Mouse (Mus musculus) cerebellum, adult 18-20 months (tissue): ENCODE measurements around the gene Lrif1.
"Not testable (repeated sequence)": the region's sequence is repeated elsewhere in the genome, so short reads cannot be mapped to it uniquely, and the experiment has no call there.

Experiments
- DNase-seq, 2 experiments: peaks; one replicate each; pipeline ENCODE4 v3.0.0; 2021

Lrif1 gene

DNA sequence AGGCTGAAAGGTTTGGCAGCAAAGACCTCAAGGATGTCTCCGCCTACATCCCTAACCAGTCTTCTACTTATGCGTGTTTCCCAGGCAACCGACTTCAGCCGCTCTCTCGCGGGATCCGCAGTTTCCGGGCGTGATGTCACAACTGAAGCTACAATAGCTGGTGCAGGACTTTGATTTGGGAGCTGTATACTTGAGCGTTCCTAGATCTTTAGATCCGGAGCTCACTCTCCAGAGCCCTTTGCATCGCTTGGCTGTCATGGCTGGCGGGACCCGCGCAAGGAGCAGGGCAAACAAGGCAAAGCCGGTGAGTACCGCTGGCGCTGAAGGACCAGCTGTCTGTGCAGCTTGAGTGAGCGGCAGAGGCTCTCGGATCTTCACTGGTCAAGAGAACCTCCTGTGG lies at the start of gene Lrif1:
TSS of gene Lrif1 (plus strand) at position 158 of the 400 bp plus-strand sequence.
- DNase-seq = peak; percentile 77 to 86

DNA sequence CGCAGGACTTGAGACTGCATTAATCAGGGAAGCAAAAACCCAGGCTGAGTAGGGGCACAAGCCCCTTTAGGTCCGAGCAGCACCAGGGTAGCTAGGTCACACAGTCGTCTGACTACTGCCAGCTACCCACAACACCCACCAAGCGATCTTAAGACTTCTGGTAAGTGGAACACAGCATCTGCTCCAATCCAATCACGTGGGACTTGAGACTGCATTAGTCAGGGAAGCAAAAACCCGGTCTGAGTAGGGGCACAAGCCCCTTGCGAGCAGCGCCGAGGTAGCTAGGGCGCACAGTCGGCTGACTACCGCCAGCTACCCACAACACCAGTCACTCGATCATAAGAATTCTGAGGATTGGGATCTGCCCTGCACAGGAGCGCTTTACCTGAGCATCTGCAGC lies 12.0 kb upstream of the Lrif1 start:
- DNase-seq = not testable (repeated sequence)

DNA sequence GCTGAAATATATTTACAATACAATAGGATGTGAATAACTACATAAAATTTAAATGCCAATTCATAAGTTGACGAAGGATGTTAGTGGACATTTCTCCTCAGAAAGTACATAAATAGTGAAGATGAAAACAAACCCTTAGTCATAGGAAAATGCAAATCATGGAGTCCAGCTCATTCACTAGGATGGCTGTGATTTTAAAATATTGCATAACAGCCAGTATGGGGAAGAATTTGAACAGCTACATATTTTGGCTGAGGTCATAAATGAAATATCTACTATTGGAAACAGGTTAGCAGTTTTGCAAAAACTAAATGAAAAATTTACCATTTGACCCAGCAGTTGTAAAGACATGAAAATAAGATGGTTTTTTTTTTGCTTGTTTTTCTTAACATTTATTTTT lies 594 bp downstream of the Lrif1 start:
- DNase-seq = no peak

DNA sequence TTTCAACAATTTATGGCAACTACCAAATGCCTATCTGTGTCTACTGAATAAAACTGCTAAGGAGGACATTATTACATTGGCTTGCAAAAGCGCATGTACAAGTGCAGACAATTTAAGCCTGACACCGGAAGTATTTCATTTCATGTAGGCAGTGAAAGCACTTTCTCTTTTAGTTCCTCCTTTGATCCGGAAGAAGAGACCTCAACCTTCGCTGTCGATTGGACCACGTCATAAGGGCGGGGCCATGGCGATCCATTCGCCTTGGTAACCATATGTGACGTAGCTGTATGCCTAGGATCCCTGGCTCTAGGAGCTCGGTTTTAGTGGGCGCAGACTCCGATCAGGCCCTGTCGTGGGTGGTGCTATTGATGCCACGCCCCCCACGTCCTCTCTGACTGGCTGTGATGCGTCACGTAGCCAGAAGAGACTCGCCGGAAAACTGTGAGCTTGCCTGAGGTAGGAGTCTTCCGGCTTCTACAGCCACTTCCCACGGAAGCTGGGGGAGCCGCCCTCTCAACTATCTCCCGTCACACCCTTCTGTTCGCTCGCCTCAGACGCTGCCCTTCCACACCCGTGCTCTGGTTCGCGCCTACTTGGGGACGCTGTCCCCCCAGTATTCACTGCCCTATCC lies 36.7 kb downstream of the Lrif1 start:
- peak; percentile 92 to 98 for DNase-seq

DNA sequence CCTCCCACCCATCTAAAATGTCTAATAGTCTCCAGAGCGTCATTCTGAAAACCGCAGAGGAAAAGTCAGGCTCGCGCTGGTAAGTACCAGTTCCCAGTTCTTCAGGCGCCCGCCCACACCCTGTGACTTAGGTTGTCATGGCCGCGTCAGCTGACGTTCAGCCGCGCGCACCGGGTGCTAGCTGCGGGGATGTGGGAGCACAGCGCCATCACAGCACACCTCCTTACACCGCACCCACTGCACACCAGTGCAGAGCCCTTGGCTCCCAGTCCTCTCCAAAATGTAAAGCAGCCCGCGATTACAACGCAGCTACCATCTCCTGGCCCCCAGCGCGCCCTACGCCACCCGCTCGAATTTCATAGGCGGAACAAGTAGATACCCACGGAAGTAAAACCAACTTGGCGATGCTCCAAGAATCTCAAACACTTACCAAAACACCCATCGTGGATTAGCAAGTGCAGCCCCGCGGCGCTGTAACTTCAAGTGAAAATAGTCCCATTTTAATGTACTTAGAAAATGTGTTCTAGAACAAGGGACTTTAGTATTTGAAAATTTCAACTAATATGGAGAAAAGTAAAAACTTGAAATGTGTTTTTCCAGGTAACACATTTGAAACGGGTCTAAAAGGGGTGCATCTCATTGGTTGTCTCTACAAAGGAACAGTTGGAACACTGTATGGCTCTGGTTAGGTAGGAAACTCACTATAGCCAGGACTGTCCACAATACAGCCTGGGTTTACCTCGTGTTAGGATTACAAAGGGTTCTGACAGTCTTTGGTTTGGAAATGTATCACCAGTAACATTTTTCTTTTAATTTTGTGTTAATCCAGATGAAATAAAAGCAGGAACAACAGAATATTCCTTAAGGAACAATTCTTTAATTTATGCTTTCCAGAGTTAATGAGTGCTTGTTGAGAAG lies 37.5 kb downstream of the Lrif1 start:
- peak; percentile 85 to 86 for DNase-seq

DNA sequence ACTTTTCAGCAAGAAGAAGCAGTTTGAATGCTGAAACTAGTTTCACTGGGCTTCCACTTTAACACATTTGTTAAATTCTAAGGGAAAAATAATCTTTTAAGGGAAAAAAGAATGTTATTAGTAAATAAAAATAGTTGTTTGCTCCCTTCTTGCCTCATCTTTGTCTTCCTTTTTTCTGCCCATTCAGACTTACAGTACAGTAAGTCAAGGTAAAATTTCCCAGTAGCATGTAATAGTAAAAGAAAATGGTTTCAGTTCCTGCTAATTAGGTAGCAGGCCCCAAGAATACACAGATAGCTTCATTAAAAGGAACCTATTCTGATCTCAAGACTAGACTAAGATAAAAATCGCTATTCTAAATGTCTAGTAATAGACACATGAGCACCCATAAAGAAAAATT lies 71.1 kb downstream of the Lrif1 start:
- DNase-seq = no peak

DNA sequence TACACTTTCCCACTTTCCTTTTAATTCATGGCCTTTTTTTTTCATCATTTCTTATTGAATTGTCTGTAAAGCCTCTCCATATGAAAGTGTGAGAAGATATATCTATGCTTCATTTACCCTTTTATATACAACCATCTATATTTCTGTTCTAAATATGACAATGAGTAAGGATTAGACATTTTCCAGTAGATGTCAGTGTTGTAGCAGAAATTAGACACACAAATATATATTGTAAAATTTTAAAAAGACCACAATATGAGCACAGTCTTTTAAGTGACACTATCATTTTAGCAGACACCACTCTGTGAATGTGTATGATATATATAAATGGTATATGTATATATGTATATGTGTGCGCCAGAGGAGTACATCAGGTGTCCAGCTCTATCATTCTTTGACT lies 87.0 kb downstream of the Lrif1 start:
- DNase-seq = no peak

DNA sequence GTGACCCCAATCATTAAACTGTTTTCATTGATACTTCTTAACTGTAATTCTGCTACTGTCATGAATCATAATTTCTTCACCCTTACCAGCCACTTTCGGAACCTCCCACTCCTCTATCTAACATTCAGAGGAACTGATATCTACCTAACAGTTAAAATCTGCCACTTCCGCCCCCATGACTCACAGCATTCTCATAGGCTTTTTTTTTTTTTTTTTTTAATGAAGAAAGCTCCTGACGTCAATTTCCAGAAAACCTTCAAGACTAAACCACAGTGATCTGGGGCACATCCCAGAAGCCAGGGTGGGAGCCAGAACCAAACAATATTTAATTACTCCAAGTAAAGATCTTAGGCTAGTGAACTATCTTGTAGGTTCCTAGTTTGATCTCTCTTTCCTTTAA lies 100.3 kb downstream of the Lrif1 start:
- DNase-seq = no peak
